Mouse (Mus musculus) cerebellum, adult 9-10 months (tissue): ENCODE measurements around the gene Gm10184.
"Not testable (repeated sequence)": the region's sequence is repeated elsewhere in the genome, so short reads cannot be mapped to it uniquely, and the experiment has no call there.

ENCODE experiments used
- DNase-seq: peaks from one replicate; pipeline ENCODE4 v3.0.0; 2022

The Gm10184 gene

GRCm38 (mm10) chr17:89910349-89910748, at the start of gene Gm10184:
Gm10184 (minus strand) TSS chr17:89910449.
- no peak for DNase-seq

DNA sequence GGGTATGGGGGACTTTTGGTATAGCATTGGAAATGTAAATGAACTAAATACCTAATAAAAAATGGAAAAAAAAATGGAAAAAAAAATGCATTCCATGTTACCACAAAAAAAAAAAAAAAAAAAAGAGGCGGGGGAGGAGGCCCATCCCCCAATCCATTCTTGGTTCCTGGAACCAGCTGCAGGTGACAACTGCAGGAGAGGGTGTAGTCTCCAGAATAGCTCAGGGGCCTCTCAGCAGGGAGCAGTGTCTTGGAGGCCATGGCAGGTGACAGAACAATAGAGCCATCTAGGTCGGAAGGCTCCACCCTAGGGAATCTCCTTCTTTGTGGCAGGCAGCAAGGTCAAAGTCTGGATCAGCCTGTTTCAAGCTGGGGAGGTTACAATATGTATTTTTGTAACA, 23.7 kb upstream of the Gm10184 start:
- DNase-seq, result no peak

DNA sequence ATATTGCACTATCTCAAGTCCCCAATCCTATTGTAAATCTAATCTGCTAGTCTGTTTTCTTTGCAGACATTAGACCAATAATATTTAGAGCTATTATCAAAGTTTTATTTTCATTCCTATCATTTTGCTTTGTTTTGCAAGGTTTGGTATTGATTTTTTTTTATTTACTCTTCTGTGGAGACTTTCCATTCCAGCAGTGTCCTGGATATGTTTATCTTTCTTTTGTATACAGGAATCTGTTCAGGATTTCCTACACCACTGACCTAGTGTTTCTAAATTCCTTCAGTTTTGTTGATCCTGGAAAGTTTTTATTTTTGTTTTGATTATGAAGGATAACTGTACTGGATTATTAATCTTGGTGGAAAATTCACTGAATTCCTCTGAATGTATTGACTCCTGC, 2.6 kb downstream of the Gm10184 start:
- no peak for DNase-seq

- not testable (repeated sequence) for DNase-seq
Observed at GRCm38 (mm10) chr17:89904701-89905100, 5.5 kb downstream of the Gm10184 start.

DNA sequence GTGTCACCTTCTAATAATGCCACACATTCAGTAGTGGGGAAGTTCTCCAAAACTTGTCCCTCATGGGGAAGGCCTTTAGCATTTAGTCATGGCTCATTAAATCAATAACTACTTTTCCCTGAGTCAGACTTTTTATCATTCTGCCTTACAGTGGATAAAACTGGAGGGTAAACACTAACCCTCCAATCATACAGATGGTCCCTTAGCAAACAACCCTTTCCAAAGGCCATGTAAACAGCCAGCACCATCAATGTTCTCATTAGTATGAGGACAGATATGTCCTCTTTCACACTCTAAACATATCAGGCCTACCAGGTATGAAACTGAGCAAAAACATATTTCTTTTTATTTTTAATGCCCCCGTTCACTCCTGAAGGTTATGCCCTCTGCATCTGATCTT, 7.5 kb downstream of the Gm10184 start:
- no peak for DNase-seq

DNA sequence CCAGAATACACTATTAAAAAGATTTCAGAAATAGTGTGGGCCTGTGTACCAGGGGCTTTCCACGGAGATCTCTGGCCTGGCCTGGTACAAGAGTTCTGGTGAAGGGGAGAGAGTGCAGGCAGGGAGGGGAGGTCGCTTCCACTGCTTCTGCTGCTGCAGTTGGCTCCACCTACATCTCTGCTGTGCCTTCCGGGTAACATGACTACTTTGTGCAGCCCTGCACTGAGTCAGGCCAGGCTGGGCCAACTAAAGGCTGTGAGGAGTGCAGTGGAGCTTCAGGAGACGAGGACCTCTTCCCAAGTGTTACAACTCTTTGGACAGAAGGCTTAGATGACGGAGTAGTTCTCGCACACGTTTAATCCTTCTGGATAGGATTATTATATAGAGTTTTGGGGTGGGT, 9.6 kb downstream of the Gm10184 start:
- no peak for DNase-seq

DNA sequence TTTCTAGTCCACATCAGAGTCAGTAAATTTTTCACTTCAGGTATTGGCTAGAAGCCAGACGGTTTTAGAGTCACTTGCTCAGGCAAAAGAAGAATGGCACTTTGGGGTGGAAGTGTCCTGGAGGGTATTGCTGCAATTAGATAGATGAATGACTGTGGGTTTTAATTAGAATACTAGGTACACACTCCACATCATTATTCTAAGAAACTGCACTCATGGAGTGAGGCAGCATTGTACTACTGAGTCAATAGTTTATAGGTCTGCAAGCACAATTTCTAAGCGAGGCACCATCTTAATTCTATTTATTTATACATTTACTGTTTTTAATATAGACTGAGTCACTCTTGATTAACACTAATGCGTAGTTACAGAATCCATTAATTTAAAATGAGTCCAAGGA, 10.4 kb downstream of the Gm10184 start:
- no peak for DNase-seq

DNA sequence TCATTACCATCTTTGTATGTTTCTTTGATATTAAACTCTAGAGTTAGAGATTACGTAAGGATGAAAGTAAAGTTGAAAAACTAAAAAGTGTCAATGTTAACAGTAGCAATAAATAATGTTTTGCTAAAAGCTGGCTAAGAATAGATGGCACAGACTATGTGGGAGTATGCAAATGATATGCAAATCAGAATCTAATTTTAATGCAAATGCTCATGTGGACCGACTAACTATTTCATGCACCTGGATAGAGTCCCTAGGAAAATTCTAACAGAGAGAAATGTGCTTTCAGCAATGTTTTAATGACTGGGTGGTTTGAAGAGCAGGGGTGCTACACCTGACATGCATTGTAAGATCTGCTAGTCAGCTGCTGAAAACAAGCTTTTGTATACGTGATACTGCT, 45.3 kb downstream of the Gm10184 start:
- no peak for DNase-seq
